Comparison of ENCODE assay signal across 8 mouse cellular contexts in the genomic region with DNA sequence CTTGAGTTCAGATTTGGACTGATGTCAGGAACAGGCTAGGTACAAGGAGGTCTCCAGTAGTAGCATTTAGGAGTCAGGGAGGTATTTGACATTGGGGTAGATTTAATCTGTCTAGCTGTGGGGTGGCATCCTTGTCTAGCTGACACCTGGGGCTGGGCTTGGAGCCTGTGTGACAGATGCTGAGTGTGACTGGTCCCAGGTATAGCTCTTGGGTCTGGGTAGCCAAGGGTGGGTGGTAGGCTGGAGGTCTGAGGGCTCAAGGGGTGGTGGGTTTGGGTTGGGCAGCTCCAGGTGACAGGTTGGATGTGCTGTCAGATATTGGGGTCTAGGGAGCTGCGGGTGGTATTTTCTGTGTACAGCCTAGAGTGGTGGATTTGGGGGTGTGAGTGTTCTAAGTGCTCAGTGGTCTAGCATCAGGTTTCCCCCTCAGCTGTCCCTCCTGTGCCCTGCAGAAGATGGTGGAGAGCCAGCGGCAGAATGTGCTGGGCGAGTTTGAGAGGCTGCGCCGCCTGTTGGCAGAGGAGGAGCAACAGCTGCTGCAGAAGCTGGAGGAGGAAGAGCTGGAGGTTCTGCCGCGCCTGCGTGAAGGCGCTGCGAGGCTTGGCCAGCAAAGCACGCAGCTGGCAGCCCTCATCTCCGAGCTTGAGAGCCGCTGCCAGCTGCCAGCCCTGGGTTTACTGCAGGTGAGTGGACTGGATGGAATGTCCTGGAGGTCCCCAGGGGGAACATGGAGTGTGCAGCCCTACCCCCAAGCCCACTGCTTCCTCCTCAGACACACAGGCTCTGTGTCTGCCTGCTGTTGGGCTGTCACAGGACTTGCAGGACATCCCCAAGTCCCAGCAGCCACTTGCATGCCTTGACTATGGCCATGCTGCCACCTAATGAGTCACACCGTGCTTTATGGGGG. TPM values are rescaled to one million over a fixed set of nuclear protein-coding genes. Genes with fewer than 3 reads are reported as not detected.
DNase-seq lines count a peak whose midpoint lies in the region.

No protein-coding gene starts in this region.

- peak; percentile 38 for DNase-seq in ovary, postnatal 14 days (ENCODE audit: low spot score)
- no peak for DNase-seq in ovary, postnatal 10 days (ENCODE audit: low spot score)
- peak; percentile 94 for DNase-seq in brain, adult 2 months (ENCODE audit: low read depth, low spot score)
- peak; percentile 78 to 86 for DNase-seq in heart, adult 18-20 months
- peak; percentile 76 to 84 for DNase-seq in kidney, postnatal 4 days
- DNase-seq in lung, postnatal 25 days (ENCODE audit: low spot score): peak; percentile 66
- DNase-seq in spleen, adult 12 weeks (ENCODE audit: low spot score): peak; percentile 51
- no peak for DNase-seq in cerebellum, adult 11-12 months

RNA-seq across cellular contexts. Expression of gene Trim11, which starts 3.9 kb away (rescaled TPM):
- 10 to 100 TPM; 15.2 to 15.4 TPM for total RNA-seq in heart, adult 18-20 months (2021)

RNA-seq across cellular contexts. Expression of gene Hist3h2a, which starts 27.3 kb away (rescaled TPM):
- total RNA-seq in heart, adult 18-20 months (2021): 10 to 100 TPM; 13.9 to 17.4 TPM

RNA-seq across cellular contexts. Expression of gene Trim17, which starts 27.3 kb away (rescaled TPM):
- total RNA-seq in heart, adult 18-20 months (2021): under 1 TPM in 1 of 2 experiments, not detected in 1; 0.12 TPM

RNA-seq across cellular contexts. Expression of gene Hist3h2ba, which starts 33.1 kb away (rescaled TPM):
- 1 to 10 TPM; 1.0 to 1.4 TPM for total RNA-seq in heart, adult 18-20 months (2021)

RNA-seq across cellular contexts. Expression of gene Rnf187, which starts 43.1 kb away (rescaled TPM):
- 100 to 1,000 TPM; 165 to 170 TPM for total RNA-seq in heart, adult 18-20 months (2021)

Comparison
In these comparisons a context has a peak if more than half of its experiments do, and no peak if none do; other contexts are left out.
1. DNase-seq: peak in ovary, postnatal 14 days (single experiment), brain, adult 2 months (single experiment), heart, adult 18-20 months (2 of 2), kidney, postnatal 4 days (2 of 2), lung, postnatal 25 days (single experiment) and spleen, adult 12 weeks (single experiment); none in ovary, postnatal 10 days (single experiment) and cerebellum, adult 11-12 months (single experiment).